Mouse (Mus musculus) cerebellum, adult 2 months (tissue): ENCODE measurements around the gene Cacna2d2. TPM values are rescaled to one million over a fixed set of nuclear protein-coding genes. Genes with fewer than 3 reads are reported as not detected.

Source experiments
- DNase-seq, 2 experiments: peaks; one replicate each; pipeline ENCODE4 v3.0.0; 2021
- H3K27ac ChIP-seq: fragments of 200-500 bp; 2 replicates; pipeline ENCODE4 v1.5.1; 2012; ENCODE audit warnings: low read length, control low read depth, inconsistent platforms; ENCODE audit not compliant: insufficient read depth
- H3K27me3 ChIP-seq: fragments of 200-500 bp; 2 replicates; pipeline ENCODE4 v1.6.1; 2012; ENCODE audit warnings: inconsistent platforms, mild to moderate bottlenecking, low read length, moderate library complexity; ENCODE audit not compliant: control insufficient read depth, insufficient read depth
- H3K4me1 ChIP-seq: fragments of 200-500 bp; 2 replicates; pipeline ENCODE4 v1.6.1; 2011; ENCODE audit warnings: low read length; ENCODE audit not compliant: control insufficient read depth, insufficient read depth
- H3K4me3 ChIP-seq: fragments of 200-500 bp; replicated peaks from 2 replicates; pipeline ENCODE3; 2011; ENCODE audit warnings: mild to moderate bottlenecking, low read depth, low read length, control low read depth; ENCODE audit not compliant: insufficient read depth
- CTCF ChIP-seq: fragments of 200-500 bp; IDR thresholded peaks from 2 replicates; pipeline ENCODE4 v1.5.1; 2011; ENCODE audit warnings: low read depth, mild to moderate bottlenecking, control low read depth, low read length, moderate library complexity, borderline replicate concordance; ENCODE audit not compliant: insufficient read depth
- POLR2A ChIP-seq: fragments of 200-500 bp; IDR thresholded peaks from 2 replicates; pipeline ENCODE4 v1.6.1; 2011; ENCODE audit warnings: low read length, control low read depth, borderline replicate concordance; ENCODE audit not compliant: insufficient read depth
- WGBS: fragments of 180-500 bp; shearing (Covaris S2); methylation state at CpG from one replicate; pipeline ENCODE4 v1.1.7; 2018; 5-methylcytosine and 5-hydroxymethylcytosine counted together
- polyA plus RNA-seq: library from polyadenylated mRNA; depleted of rRNA; stranded (reverse); fragments of >200 nt; gene quantifications from 2 replicates; pipeline ENCODE4 v1.2.3, GENCODE M21; 2012

The Cacna2d2 gene
- polyA plus RNA-seq, 1 experiment: 130 TPM

DNA sequence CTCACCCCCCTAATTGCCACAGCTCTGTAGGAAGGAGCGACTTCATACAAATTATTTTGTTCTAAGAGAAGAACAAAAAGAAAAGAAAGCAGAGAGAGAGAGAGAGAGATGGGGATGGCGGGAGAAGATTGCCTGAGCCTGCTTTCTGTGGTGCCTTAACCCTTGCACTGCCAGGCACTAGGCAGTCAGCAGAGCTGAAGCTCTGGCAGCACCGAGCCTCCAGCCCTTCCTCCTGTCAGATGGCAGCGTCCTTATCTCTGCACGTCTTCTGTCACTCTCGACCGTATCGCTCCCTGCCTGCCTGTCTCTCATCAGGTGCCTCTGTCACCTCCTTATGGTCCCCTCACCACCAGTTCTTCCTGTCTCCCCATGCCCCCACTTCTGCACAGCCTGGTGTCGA, 64.7 kb downstream of the Cacna2d2 start:
- H3K27me3 ChIP-seq: no peaks in the 10 kb centered on the region
- no peak for DNase-seq
- no peak overlapping the region for H3K4me3 ChIP-seq
- WGBS: 53% methylated on average over 9 of the region's 9 CpGs
- no peak overlapping the region for H3K27ac ChIP-seq
- TF ChIP-seq CTCF: no peak
- no peak for TF ChIP-seq POLR2A
- H3K4me1 ChIP-seq: peaks cover 41% of the 10 kb centered on the region

DNA sequence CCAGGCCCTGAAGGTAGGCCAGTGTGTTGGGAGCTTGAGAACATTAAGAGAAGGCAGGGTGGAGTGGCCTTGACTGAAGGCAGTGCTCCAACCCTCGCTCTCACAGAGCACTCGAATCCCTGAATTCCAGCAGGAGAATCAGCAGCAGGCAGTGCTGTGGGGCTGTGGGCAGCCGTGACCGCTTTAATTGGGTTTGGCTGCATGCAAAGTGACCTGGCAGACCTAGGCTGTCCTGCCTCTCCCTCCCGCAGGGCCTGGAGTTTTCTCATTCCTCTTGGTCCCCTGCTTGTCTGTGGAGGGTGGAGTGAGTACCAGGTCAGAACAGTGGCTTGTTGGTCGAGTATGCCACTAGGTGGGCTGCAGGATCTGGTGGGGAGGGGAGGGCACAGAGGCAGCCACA, 66.2 kb downstream of the Cacna2d2 start:
- no peak overlapping the region for H3K27ac ChIP-seq

DNA sequence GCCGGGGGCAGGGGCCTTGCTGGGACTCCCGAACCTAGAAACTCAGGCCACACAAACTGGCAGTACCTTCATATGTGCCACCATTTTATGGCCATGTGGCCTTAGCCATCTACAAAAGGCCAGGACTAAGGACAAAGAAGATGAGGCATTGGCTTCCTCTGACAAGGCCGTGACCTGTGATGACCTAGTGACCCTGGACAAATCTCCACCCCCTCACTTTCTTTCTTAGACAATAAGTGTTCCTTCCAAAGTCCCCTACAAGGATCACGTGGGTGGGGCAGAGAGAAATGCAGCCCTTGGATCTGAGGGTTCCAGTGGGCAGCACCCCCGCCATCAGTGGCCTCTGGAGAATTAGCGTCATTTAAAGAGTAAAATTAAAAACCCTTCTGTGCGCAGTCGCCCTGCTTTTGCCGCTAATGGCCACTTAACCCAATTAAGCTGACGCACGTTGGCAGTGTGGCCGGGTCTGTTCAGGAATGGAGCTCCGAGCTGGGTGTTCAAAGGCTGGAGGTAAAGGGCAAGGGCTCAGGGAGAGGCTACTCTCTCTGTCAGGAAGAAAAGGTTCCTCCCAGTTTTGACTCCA, 69.9 kb downstream of the Cacna2d2 start:
- peaks cover 17% of the 10 kb centered on the region for H3K4me1 ChIP-seq
- no peaks in the 10 kb centered on the region for H3K27me3 ChIP-seq
- TF ChIP-seq POLR2A (no peak), CTCF (no peak)
- no peak overlapping the region for H3K4me3 ChIP-seq
- WGBS: 85% methylated on average over 13 of the region's 13 CpGs
- DNase-seq: no peak
- no peak overlapping the region for H3K27ac ChIP-seq

More for the DNA sequence above, 66.2 kb downstream of the Cacna2d2 start:
- peak; percentile 37 to 38 for DNase-seq
- WGBS: 6% methylated on average over 6 of the region's 6 CpGs
- H3K27me3 ChIP-seq: no peaks in the 10 kb centered on the region
- TF ChIP-seq CTCF (no peak), POLR2A (no peak)
- H3K4me1 ChIP-seq: peaks cover 41% of the 10 kb centered on the region
- no peak overlapping the region for H3K4me3 ChIP-seq

DNA sequence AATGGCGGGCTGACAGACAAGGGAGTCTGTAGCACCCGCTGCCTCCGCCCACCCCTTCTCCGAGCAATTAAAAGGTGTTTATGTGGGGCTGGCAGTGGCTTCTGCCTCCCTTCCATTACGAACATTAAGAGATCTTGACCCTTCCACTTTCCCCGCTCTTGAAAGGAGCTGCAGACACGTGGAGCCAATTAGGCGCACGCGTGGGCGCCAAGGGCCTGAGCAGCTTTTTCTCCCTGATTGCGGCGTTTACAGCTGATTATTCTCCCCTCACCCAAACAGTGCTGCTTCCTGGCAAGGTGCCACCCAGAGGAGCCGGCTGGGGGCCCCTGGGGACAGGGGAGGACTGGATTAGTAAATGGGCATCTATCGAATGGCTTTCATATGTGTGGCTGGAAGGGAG, 71.0 kb downstream of the Cacna2d2 start:
- Histone ChIP-seq H3K27me3 (no peaks in the 10 kb centered on the region), H3K4me3 (no peak overlapping the region), H3K4me1 (peaks cover 7% of the 10 kb centered on the region), H3K27ac (no peak overlapping the region)
- 75% methylated on average over 15 of the region's 15 CpGs for WGBS
- no peak for DNase-seq
- TF ChIP-seq POLR2A: no peak
- no peak for TF ChIP-seq CTCF

DNA sequence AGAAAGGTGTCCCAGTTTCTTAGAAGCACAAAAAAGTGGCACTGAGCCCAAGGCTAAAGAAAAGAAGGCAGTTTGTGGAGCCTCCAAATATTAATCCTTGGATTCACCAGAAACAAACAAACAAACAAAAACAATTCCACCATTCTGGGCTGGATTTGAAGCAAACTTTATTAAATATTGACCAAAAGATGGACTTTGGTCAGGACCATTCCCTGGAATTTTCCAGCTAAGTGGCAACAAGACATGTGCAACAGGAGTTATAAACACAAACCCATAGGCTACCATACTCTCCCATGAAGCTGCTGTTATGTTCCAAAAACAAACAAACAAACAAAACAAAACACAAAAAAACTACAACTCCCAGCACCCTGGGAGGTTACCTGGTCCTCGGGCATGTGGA, 74.6 kb downstream of the Cacna2d2 start:
- 85% methylated on average over 1 of the region's 1 CpGs for WGBS
- no peak for TF ChIP-seq CTCF
- TF ChIP-seq POLR2A: no peak
- Histone ChIP-seq H3K27ac (no peak overlapping the region), H3K4me3 (no peak overlapping the region), H3K4me1 (no peaks in the 10 kb centered on the region), H3K27me3 (no peaks in the 10 kb centered on the region)
- no peak for DNase-seq

DNA sequence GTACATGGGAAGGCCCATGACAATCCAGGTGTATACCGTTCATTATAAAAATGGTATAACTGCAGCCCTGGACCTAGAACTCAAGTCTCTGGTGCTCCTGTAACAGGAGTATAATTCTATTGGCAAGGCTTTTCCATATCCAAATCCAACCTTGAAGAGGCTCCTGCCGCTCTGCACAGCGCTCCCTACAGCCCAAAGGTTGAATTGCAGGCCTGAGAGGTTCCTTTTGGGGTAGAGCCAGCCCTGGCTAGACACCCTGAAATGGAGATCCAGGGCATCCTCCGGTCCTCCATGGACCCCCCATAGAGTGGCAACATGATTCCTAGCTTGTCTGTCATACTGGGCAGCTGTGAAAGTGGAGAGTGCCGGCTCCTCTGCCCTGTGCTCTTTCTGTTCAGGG, 79.6 kb downstream of the Cacna2d2 start:
- Histone ChIP-seq H3K4me1 (0 out of 2 replicates have a peak, but pooled peaks cover 4% of the 10 kb centered on the region), H3K4me3 (no peak overlapping the region), H3K27me3 (no peaks in the 10 kb centered on the region), H3K27ac (no peak overlapping the region)
- DNase-seq: no peak
- 70% methylated on average over 5 of the region's 5 CpGs for WGBS
- TF ChIP-seq POLR2A (no peak), CTCF (no peak)

DNA sequence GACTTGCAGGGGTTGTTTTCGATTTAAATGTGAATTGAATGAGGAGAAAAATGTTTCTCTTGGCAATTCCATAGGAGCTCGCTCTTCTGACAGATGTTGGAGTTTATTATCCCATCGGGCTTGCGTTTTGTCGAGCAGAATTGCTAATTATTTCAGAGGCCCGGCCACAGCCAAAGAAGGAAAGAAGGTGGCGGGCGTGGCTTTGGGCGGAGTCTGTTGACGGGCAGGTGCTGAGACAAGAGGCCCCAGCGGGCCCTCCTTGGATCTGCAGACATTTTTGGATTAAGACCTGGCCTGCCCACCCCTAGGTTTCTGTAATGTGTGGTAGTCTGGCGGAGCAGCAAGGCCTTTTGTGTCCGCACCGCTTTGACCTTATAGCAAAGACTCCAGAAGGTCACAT, 80.2 kb downstream of the Cacna2d2 start:
- no peak for TF ChIP-seq POLR2A
- no peak for TF ChIP-seq CTCF
- no peak overlapping the region for H3K27ac ChIP-seq
- 83% methylated on average over 14 of the region's 14 CpGs for WGBS

DNA sequence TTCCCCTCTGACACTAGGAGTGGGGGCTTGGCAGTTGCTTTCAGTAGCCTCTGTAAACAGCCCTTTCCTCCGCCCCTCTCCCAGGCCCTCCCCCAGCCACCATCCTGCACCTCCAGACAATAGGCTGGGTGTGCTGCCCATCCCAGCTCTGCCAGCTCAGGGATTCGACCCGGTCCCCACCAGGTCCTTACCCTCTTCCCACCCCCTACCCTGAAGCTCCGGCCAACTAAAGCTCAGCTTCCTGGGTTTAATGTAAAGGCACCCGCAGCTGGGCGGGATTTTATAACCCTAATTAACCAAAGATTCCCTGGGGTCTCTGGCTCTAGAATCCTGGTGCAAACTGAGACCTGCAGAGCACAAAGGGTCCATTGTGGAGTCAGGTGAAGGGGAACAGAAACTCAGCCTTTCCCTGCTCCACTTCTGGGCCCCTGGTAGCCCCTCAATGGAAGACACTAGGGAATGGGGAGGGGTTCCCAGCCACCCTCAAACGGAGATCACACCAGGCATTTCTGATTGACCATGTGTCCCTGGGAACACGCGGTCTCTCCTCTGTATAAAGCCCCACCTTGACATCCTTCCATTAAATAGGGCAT, 81.2 kb downstream of the Cacna2d2 start:
- Histone ChIP-seq H3K4me1 (peaks cover 19% of the 10 kb centered on the region), H3K4me3 (no peak overlapping the region), H3K27me3 (no peaks in the 10 kb centered on the region), H3K27ac (no peak overlapping the region)
- TF ChIP-seq POLR2A (no peak), CTCF (no peak)
- DNase-seq: no peak
- WGBS: 83% methylated on average over 9 of the region's 9 CpGs

More for the DNA sequence above, 80.2 kb downstream of the Cacna2d2 start:
- Histone ChIP-seq H3K27me3 (no peaks in the 10 kb centered on the region), H3K4me3 (no peak overlapping the region), H3K4me1 (peaks cover 10% of the 10 kb centered on the region)
- DNase-seq: no peak
